Mouse (Mus musculus) liver, adult 2 months (tissue): ENCODE results near the gene Exosc8. TPM values are rescaled to one million over a fixed set of nuclear protein-coding genes. Genes with fewer than 3 reads are reported as not detected.
A peak's percentile ranks its signal among the peaks of the same experiment; 100 is the strongest.

Experiments
- DNase-seq: peaks from one replicate; pipeline ENCODE4 v3.0.0-alpha.2; 2011; ENCODE audit warnings: low read depth, low spot score; ENCODE audit errors: extremely low read depth
- H3K27ac ChIP-seq: fragments of 200-500 bp; replicated peaks from 2 replicates; pipeline ENCODE4 v1.5.1; 2012; ENCODE audit warnings: low read depth, mild to moderate bottlenecking, control low read depth, inconsistent platforms, low read length; ENCODE audit not compliant: insufficient read depth
- H3K27me3 ChIP-seq: fragments of 200-500 bp; 2 replicates; pipeline ENCODE4 v1.6.1; 2012; ENCODE audit warnings: mild to moderate bottlenecking, moderate library complexity, low read length, inconsistent platforms; ENCODE audit not compliant: control insufficient read depth, insufficient read depth
- H3K36me3 ChIP-seq: fragments of 200-500 bp; 2 replicates; pipeline ENCODE4 v1.6.1; 2012; ENCODE audit warnings: low read length, inconsistent platforms; ENCODE audit not compliant: control insufficient read depth, insufficient read depth
- H3K4me1 ChIP-seq: fragments of 200-500 bp; 2 replicates; pipeline ENCODE4 v1.6.1; 2011; ENCODE audit warnings: low read length; ENCODE audit not compliant: control insufficient read depth, insufficient read depth
- H3K4me3 ChIP-seq: fragments of 200-500 bp; 2 replicates; pipeline ENCODE4 v1.5.1; 2011; ENCODE audit warnings: low read depth, mild to moderate bottlenecking, control low read depth, low read length, moderate library complexity; ENCODE audit not compliant: insufficient read depth
- H3K79me2 ChIP-seq: fragments of 200-500 bp; 2 replicates; pipeline ENCODE4 v1.6.1; 2012; ENCODE audit warnings: inconsistent platforms, mild to moderate bottlenecking, low read length, moderate library complexity; ENCODE audit not compliant: control insufficient read depth, insufficient read depth
- H3K9ac ChIP-seq: fragments of 200-500 bp; 2 replicates; pipeline ENCODE4 v1.6.1; 2012; ENCODE audit warnings: low read depth, mild to moderate bottlenecking, control low read depth, inconsistent platforms, low read length
- CTCF ChIP-seq: fragments of 200-500 bp; IDR thresholded peaks from 2 replicates; pipeline ENCODE4 v1.5.1; 2011; ENCODE audit warnings: low read depth, low read length, control low read depth
- POLR2A ChIP-seq: fragments of 200-500 bp; IDR thresholded peaks from 2 replicates; pipeline ENCODE4 v1.6.1; 2011; ENCODE audit warnings: low read length, control low read depth; ENCODE audit not compliant: insufficient read depth; ENCODE audit errors: extremely low read depth
- WGBS: fragments of 180-500 bp; shearing (Covaris S2); methylation state at CpG from one replicate; pipeline ENCODE4 v1.1.7; 2018; 5-methylcytosine and 5-hydroxymethylcytosine counted together
- polyA plus RNA-seq: library from polyadenylated mRNA; depleted of rRNA; stranded (reverse); fragments of >200 nt; gene quantifications from 2 replicates; pipeline ENCODE4 v1.2.3, GENCODE M21; 2012; rRNA removed
- total RNA-seq: library from RNA; depleted of rRNA; stranded (reverse); fragments of >200 nt; gene quantifications from 2 replicates; pipeline ENCODE4 v1.2.3, GENCODE M21; 2014; rRNA removed

Exosc8 gene
- total RNA-seq (17.4 and 22.1 TPM in 2 replicates), polyA plus RNA-seq (8.0 and 10.1 TPM in 2 replicates)

DNA sequence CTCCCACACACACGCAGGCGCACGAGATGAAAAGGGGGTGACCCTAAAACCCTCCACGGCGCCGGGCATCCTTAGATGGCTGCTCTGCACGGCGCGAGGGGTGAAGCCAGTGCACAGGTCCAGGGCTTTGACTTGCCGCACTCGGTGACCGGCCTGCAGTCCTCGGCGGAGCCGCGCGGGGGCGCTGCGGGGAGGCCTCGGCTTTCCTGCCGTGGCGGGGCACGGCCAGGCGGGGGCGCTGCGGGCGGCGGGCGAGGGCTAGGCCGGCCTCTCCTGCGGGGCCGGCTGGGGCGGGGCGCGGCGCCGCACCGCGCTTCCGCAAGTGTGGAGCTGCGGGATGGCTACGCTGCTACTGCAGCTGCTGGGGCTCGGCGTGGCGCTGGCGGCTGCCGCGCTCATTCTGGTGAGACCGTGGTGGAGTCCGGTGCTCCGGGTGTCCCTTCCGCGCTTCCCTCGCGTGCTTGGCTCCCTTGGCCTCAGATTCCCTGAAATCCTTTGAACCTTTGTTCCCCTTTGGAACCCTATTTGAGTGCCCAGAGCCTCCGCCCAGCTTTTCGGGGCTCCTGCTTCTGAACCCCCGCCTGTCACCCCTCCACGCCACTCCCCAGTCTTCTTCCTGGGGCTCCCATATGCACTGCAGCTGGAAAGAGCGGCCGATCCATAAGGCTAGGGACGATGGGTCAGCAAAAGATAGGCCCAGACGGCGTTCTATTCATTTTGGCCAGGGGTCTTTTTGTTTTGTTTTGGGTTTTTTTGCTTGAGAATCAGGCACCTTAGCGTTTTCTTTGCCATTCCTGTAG is at the start of gene Exosc8, which contains the start of gene Alg5:
Exosc8 (minus strand) TSS at position 147 of the 800 bp plus-strand sequence.
Alg5 (plus strand) TSS at position 293 of the 800 bp plus-strand sequence.
- H3K36me3 ChIP-seq = peaks cover 3% of the 10 kb centered on the region; the same call in 1 of the 2 replicates
- peaks cover 7% of the 10 kb centered on the region; the same call in 1 of the 2 replicates for H3K4me1 ChIP-seq
- under 1% methylated on average over 63 of the region's 65 CpGs for WGBS
- peak within 1 kb of the TSS; percentile 92 for H3K27ac ChIP-seq
- DNase-seq = peak; percentile 51
- no peaks in the 10 kb centered on the region for H3K27me3 ChIP-seq
- peak within 1 kb of the TSS; percentile 85 for H3K4me3 ChIP-seq
- peak; percentile 94 for TF ChIP-seq CTCF
- 0 out of 2 replicates have a peak, but pooled peaks have one; percentile 46 for TF ChIP-seq POLR2A
- no peaks in the 10 kb centered on the region for H3K79me2 ChIP-seq
- H3K9ac ChIP-seq = peak within 1 kb of the TSS; percentile 89

DNA sequence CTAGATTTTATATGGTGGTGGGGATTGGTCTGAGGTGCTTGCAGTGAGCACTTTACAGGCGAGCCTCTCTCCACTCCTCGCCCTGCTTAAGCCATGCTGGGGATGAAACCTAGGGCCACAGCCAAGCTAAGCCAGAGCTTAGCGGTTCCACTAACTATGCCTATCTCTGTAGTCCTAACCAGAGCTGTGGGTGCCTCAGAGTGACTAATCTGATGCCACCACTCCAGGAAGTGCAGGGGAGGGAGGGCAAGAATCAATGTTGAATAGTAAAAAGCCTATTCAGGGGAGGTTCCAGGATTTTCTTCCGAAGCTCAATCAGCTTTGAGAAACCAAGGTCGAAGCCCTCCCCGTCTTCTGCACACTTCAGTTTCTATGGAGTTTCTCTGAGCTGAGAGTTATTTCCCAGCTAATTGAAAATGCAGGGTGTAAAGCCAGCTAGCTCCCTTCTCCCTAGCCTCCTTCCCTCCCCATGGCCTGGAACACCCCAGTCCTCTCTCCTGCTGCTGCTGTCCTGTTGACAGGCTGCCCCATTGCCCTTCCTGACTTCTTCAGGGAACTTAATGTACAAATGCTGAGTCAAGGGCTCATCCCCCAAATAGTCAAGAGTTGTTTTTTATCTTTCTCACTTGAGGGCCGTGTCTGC is 40.9 kb upstream of the Exosc8 start:
- Histone ChIP-seq H3K9ac (no peak overlapping the region), H3K4me1 (no peaks in the 10 kb centered on the region), H3K27ac (no peak overlapping the region), H3K79me2 (peaks cover 15% of the 10 kb centered on the region; the same call in 1 of the 2 replicates), H3K36me3 (no peaks in the 10 kb centered on the region), H3K27me3 (no peaks in the 10 kb centered on the region), H3K4me3 (no peak overlapping the region)
- WGBS = 79% methylated on average over 7 of the region's 7 CpGs
- DNase-seq = no peak
- no peak for TF ChIP-seq POLR2A
- no peak for TF ChIP-seq CTCF

- Histone ChIP-seq H3K27me3 (no peaks in the 10 kb centered on the region), H3K9ac (no peak overlapping the region), H3K27ac (no peak overlapping the region), H3K36me3 (no peaks in the 10 kb centered on the region), H3K4me1 (peaks cover 10% of the 10 kb centered on the region), H3K4me3 (no peak overlapping the region), H3K79me2 (peaks cover 18% of the 10 kb centered on the region; the same call in 1 of the 2 replicates)
- DNase-seq = no peak
- peak; percentile 45 for TF ChIP-seq CTCF
- TF ChIP-seq POLR2A = no peak
- WGBS = 87% methylated on average over 6 of the region's 6 CpGs
These were observed 38.4 kb upstream of the Exosc8 start for GRCm38 (mm10) chr3:54773613-54774012.

DNA sequence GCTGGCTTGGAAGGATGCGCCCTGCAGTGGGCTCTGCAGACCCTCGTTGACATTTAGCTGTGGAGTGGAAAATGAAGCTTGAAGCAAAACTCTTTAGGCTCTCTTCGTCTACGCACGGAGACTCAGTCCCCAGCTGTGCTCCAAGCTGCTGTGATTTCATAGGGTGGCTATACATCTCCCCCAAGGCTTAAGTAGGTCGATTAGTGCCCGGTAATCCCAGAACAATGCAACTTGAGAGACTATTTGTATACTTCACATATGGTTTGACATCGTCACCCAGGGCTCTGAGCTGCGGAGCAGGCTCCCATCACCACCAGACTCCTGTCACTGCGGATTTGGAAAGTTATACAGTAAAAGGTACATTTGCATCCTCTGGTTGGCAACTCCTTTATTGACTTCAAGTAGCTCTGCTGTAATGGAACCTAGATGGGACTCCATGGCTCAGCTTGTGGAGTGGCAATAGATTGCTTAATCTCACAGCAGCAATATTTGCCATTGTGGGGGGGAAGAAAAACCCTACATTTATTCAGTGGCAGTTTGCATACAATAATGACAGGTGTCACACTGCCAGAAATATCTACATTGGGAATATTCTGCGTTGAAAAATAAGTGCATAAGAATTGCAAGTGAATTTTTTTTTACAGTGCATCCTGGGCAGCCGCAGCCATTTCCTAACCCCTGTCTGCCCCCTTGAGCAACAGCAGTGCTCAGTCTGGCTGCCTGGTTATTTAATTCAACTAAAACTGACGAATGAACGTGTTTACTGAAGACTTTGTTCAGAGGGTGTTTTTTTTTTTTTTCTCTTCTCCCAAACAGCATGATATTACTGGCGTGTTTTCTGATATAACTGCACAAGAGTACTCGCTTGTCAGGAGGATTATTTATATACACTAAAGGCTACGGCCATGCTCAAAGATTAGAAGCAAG is 34.4 kb upstream of the Exosc8 start:
- Histone ChIP-seq H3K9ac (no peak overlapping the region), H3K79me2 (peaks cover 19% of the 10 kb centered on the region; the same call in 1 of the 2 replicates), H3K36me3 (no peaks in the 10 kb centered on the region), H3K27me3 (no peaks in the 10 kb centered on the region), H3K27ac (peak overlapping the region; percentile 80), H3K4me3 (no peak overlapping the region), H3K4me1 (peaks cover 17% of the 10 kb centered on the region)
- peak; percentile 72 for DNase-seq
- no peak for TF ChIP-seq CTCF
- no peak for TF ChIP-seq POLR2A
- 56% methylated on average over 17 of the region's 17 CpGs for WGBS

GRCm38 (mm10) chr3:54768592-54768991 is 33.4 kb upstream of the Exosc8 start:
- H3K9ac ChIP-seq = no peak overlapping the region
- no peak overlapping the region for H3K27ac ChIP-seq
- H3K79me2 ChIP-seq = peaks cover 24% of the 10 kb centered on the region; the same call in 1 of the 2 replicates
- WGBS = 85% methylated on average over 8 of the region's 8 CpGs
- no peak for DNase-seq
- no peak overlapping the region for H3K4me3 ChIP-seq
- no peaks in the 10 kb centered on the region for H3K36me3 ChIP-seq
- no peak for TF ChIP-seq CTCF
- no peak for TF ChIP-seq POLR2A
- H3K27me3 ChIP-seq = no peaks in the 10 kb centered on the region
- H3K4me1 ChIP-seq = peaks cover 17% of the 10 kb centered on the region
